Mouse (Mus musculus): ENCODE results near the gene Fgf10. TPM values are rescaled to one million over a fixed set of nuclear protein-coding genes. Genes with fewer than 3 reads are reported as not detected.
A peak's percentile ranks its signal among the peaks of the same experiment; 100 is the strongest.

The Fgf10 gene
- polyA plus RNA-seq, 1 experiment from 2014 or later: 1.3 TPM

DNA sequence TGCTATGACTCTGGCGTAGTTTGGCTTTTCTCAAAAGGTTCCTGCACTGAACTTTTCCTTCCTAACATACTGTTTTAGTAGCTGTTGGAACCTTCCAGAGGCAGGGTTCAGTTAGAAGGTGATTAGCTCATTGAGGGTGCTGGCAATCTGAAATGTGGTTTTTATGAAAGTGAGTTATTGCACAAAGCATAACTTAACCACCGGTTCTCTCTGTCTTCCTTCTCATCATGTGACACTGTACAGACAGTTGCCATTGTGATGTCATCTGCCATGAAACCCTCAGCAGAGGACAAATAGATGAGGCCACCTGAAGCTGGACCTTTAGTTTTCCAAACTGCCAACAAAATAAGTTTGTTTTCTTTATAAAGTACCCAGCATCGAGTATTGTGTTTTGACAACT lies 7.9 kb upstream of the Fgf10 start:
- 88% methylated on average over 3 of the region's 3 CpGs for WGBS

DNA sequence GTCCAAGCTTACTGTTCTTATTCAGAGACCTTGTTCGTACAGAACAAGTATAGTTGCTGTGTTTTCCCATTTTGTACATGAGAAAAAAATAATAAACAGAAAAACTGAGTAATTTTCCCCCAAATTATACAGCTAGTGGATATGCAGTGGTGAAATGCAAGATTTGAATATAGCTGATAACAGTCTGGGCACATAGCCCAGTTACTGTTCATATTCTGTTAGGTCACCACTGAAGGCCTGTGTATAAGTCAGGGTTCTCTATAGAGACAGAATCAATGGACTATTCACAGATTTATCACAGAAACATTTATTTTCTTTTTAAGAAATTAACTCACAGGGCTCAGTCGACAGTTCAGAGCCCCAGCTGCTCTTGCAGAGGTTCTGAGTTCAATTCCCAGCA lies 4.7 kb upstream of the Fgf10 start:
- Histone ChIP-seq H3K9me3 (replicated peaks; ENCODE audit: control insufficient read depth, low read length, poor library complexity, severe bottlenecking) (no peaks in the 10 kb centered on the region), H3K4me3 (ENCODE audit: low read depth, low read length) (no peak overlapping the region), H3K4me2 (ENCODE audit: low read length) (no peak overlapping the region), H3K9ac (ENCODE audit: low read depth, low read length) (no peak overlapping the region), H3K27me3 (ENCODE audit: control insufficient read depth, insufficient read depth, low read depth, low read length) (no peaks in the 10 kb centered on the region), H3K4me1 (ENCODE audit: control insufficient read depth, insufficient read depth, low read length) (no peaks in the 10 kb centered on the region), H3K36me3 (ENCODE audit: control insufficient read depth, insufficient read depth, low read length) (no peaks in the 10 kb centered on the region), H3K27ac (ENCODE audit: low read length) (no peak overlapping the region)
- no peak for ATAC-seq
- 94% methylated on average over 2 of the region's 2 CpGs for WGBS

More for the DNA sequence above, 7.9 kb upstream of the Fgf10 start:
- no peaks in the 10 kb centered on the region for H3K36me3 ChIP-seq (ENCODE audit: control insufficient read depth, insufficient read depth, low read length)
- no peak overlapping the region for H3K4me2 ChIP-seq (ENCODE audit: low read length)
- H3K9ac ChIP-seq (ENCODE audit: low read depth, low read length): no peak overlapping the region
- no peaks in the 10 kb centered on the region for H3K4me1 ChIP-seq (ENCODE audit: control insufficient read depth, insufficient read depth, low read length)
- no peaks in the 10 kb centered on the region for H3K9me3 ChIP-seq (replicated peaks; ENCODE audit: control insufficient read depth, low read length, poor library complexity, severe bottlenecking)
- no peak for ATAC-seq
- H3K27me3 ChIP-seq (ENCODE audit: control insufficient read depth, insufficient read depth, low read depth, low read length): no peaks in the 10 kb centered on the region
- no peak overlapping the region for H3K27ac ChIP-seq (ENCODE audit: low read length)
- no peak overlapping the region for H3K4me3 ChIP-seq (ENCODE audit: low read depth, low read length)

DNA sequence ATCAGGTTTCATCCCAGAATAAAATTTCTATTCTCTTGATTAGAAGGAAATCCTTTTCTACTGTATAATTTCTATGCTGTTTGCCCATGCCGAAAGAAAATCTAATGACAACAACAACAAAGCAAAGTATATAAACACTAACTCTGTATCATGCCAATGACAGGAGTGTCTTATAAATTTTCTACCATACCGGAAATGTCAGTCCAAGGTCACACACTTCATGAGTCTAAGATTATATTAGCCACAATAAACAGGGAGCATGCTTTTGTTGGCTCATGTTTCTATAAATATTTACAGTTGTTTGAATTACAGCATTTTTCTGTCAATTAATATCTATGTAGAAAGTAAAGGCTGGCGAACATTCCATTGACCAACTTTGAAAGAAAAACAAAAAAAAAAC lies 9.6 kb downstream of the Fgf10 start:
- ATAC-seq: no peak
- no peak overlapping the region for H3K4me2 ChIP-seq (ENCODE audit: low read length)
- H3K9me3 ChIP-seq (replicated peaks; ENCODE audit: control insufficient read depth, low read length, poor library complexity, severe bottlenecking): no peaks in the 10 kb centered on the region
- no peaks in the 10 kb centered on the region for H3K27me3 ChIP-seq (ENCODE audit: control insufficient read depth, insufficient read depth, low read depth, low read length)
- no peak overlapping the region for H3K9ac ChIP-seq (ENCODE audit: low read depth, low read length)
- H3K36me3 ChIP-seq (ENCODE audit: control insufficient read depth, insufficient read depth, low read length): no peaks in the 10 kb centered on the region
- H3K27ac ChIP-seq (ENCODE audit: low read length): no peak overlapping the region
- H3K4me3 ChIP-seq (ENCODE audit: low read depth, low read length): no peak overlapping the region
- H3K4me1 ChIP-seq (ENCODE audit: control insufficient read depth, insufficient read depth, low read length): no peaks in the 10 kb centered on the region
- 96% methylated on average over 3 of the region's 3 CpGs for WGBS

DNA sequence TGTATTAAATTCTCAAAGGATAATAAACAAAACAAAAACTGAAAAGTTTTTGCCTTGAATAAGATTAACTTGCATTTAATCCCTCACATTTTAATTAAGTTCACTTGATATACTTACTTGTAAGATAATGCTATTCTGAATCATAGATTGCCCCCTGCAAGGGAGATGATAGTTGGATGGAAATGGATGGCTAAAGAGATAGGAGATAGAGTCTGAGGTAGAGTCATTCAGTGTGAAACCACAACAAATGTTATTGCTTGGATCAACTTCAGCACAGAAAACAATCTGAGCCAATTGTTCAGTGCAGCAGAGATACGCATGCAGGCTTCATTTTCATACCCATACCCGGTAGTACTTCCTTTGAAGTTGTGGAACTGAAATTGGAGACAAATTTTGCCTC lies 23.5 kb downstream of the Fgf10 start:
- 85% methylated on average over 2 of the region's 2 CpGs for WGBS
- H3K9ac ChIP-seq (ENCODE audit: low read depth, low read length): no peak overlapping the region
- no peaks in the 10 kb centered on the region for H3K9me3 ChIP-seq (replicated peaks; ENCODE audit: control insufficient read depth, low read length, poor library complexity, severe bottlenecking)
- H3K4me3 ChIP-seq (ENCODE audit: low read depth, low read length): no peak overlapping the region
- no peaks in the 10 kb centered on the region for H3K36me3 ChIP-seq (ENCODE audit: control insufficient read depth, insufficient read depth, low read length)
- no peaks in the 10 kb centered on the region for H3K4me1 ChIP-seq (ENCODE audit: control insufficient read depth, insufficient read depth, low read length)
- no peak overlapping the region for H3K4me2 ChIP-seq (ENCODE audit: low read length)
- H3K27me3 ChIP-seq (ENCODE audit: control insufficient read depth, insufficient read depth, low read depth, low read length): no peaks in the 10 kb centered on the region
- H3K27ac ChIP-seq (ENCODE audit: low read length): no peak overlapping the region
- ATAC-seq: no peak

GRCm38 (mm10) chr13:118695103-118695502 lies 25.5 kb downstream of the Fgf10 start:
- no peak for ATAC-seq
- no peaks in the 10 kb centered on the region for H3K9me3 ChIP-seq (replicated peaks; ENCODE audit: control insufficient read depth, low read length, poor library complexity, severe bottlenecking)
- H3K9ac ChIP-seq (ENCODE audit: low read depth, low read length): no peak overlapping the region
- H3K27me3 ChIP-seq (ENCODE audit: control insufficient read depth, insufficient read depth, low read depth, low read length): no peaks in the 10 kb centered on the region
- H3K4me1 ChIP-seq (ENCODE audit: control insufficient read depth, insufficient read depth, low read length): no peaks in the 10 kb centered on the region
- no peak overlapping the region for H3K27ac ChIP-seq (ENCODE audit: low read length)
- no peak overlapping the region for H3K4me2 ChIP-seq (ENCODE audit: low read length)
- 17% methylated on average over 4 of the region's 4 CpGs for WGBS
- H3K4me3 ChIP-seq (ENCODE audit: low read depth, low read length): no peak overlapping the region
- H3K36me3 ChIP-seq (ENCODE audit: control insufficient read depth, insufficient read depth, low read length): no peaks in the 10 kb centered on the region

DNA sequence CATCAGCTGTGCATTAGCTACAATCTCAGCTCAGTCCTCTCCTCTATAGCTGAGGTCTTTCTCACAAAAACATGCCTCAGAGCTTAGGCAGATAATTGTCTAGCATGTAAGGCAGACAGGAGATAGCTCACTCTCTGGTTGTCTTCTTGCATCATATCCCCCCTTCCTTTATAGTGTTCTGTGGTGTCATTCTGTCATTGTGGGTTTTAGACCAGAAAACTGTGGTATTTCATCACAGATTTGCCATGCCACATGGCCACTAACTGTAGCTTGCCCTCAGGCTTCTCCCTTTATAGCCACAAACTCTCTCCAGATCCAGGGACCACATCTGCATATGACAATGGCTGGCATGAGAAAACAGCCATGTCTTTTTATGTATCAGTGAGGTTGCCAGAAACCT lies 34.1 kb downstream of the Fgf10 start:
- ATAC-seq: no peak
- Histone ChIP-seq H3K4me1 (ENCODE audit: control insufficient read depth, insufficient read depth, low read length) (no peaks in the 10 kb centered on the region), H3K4me2 (ENCODE audit: low read length) (no peak overlapping the region), H3K27ac (ENCODE audit: low read length) (no peak overlapping the region), H3K27me3 (ENCODE audit: control insufficient read depth, insufficient read depth, low read depth, low read length) (no peaks in the 10 kb centered on the region), H3K36me3 (ENCODE audit: control insufficient read depth, insufficient read depth, low read length) (no peaks in the 10 kb centered on the region), H3K4me3 (ENCODE audit: low read depth, low read length) (no peak overlapping the region), H3K9ac (ENCODE audit: low read depth, low read length) (no peak overlapping the region), H3K9me3 (replicated peaks; ENCODE audit: control insufficient read depth, low read length, poor library complexity, severe bottlenecking) (no peaks in the 10 kb centered on the region)

GRCm38 (mm10) chr13:118705716-118706115 lies 36.1 kb downstream of the Fgf10 start:
- Histone ChIP-seq H3K4me1 (ENCODE audit: control insufficient read depth, insufficient read depth, low read length) (no peaks in the 10 kb centered on the region), H3K4me2 (ENCODE audit: low read length) (no peak overlapping the region), H3K9me3 (replicated peaks; ENCODE audit: control insufficient read depth, low read length, poor library complexity, severe bottlenecking) (no peaks in the 10 kb centered on the region), H3K27me3 (ENCODE audit: control insufficient read depth, insufficient read depth, low read depth, low read length) (no peaks in the 10 kb centered on the region), H3K27ac (ENCODE audit: low read length) (no peak overlapping the region), H3K9ac (ENCODE audit: low read depth, low read length) (no peak overlapping the region), H3K36me3 (ENCODE audit: control insufficient read depth, insufficient read depth, low read length) (no peaks in the 10 kb centered on the region), H3K4me3 (ENCODE audit: low read depth, low read length) (no peak overlapping the region)
- no peak for ATAC-seq
- WGBS: 83% methylated on average over 3 of the region's 3 CpGs

DNA sequence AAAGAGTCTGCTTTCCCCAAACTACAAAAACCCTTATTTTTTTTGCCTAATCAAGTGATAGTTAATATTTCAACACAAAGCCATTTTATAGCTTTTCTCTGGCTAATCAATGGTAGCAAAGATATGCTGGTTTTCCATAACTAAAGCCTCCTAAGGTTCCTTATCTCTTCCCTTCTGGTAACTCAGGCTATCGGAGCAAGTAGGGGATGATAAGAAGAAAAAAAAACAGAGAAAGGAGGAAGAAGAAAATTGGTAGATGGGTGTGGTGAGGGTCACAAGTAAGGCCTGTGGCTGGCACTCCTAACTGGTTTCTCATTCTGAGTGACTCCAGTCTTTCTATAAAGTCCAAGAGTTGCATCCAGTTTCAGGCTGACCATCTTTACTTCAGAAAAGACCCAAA lies 40.3 kb downstream of the Fgf10 start:
- Histone ChIP-seq H3K4me1 (ENCODE audit: control insufficient read depth, insufficient read depth, low read length) (peaks cover 7% of the 10 kb centered on the region; the same call in 1 of the 2 replicates), H3K9me3 (replicated peaks; ENCODE audit: control insufficient read depth, low read length, poor library complexity, severe bottlenecking) (no peaks in the 10 kb centered on the region), H3K27me3 (ENCODE audit: control insufficient read depth, insufficient read depth, low read depth, low read length) (peaks cover 6% of the 10 kb centered on the region), H3K36me3 (ENCODE audit: control insufficient read depth, insufficient read depth, low read length) (no peaks in the 10 kb centered on the region), H3K4me3 (ENCODE audit: low read depth, low read length) (no peak overlapping the region), H3K9ac (ENCODE audit: low read depth, low read length) (no peak overlapping the region), H3K27ac (ENCODE audit: low read length) (no peak overlapping the region), H3K4me2 (ENCODE audit: low read length) (no peak overlapping the region)
- no peak for ATAC-seq
- 100% methylated on average over 1 of the region's 1 CpGs for WGBS

- ATAC-seq: no peak
- H3K4me1 ChIP-seq (ENCODE audit: control insufficient read depth, insufficient read depth, low read length): peaks cover 17% of the 10 kb centered on the region; the same call in 1 of the 2 replicates
- H3K27me3 ChIP-seq (ENCODE audit: control insufficient read depth, insufficient read depth, low read depth, low read length): peaks cover 13% of the 10 kb centered on the region
- H3K9ac ChIP-seq (ENCODE audit: low read depth, low read length): no peak overlapping the region
- no peak overlapping the region for H3K27ac ChIP-seq (ENCODE audit: low read length)
- under 1% methylated on average over 14 of the region's 14 CpGs for WGBS
- no peaks in the 10 kb centered on the region for H3K36me3 ChIP-seq (ENCODE audit: control insufficient read depth, insufficient read depth, low read length)
- peak overlapping the region; percentile 45 for H3K4me3 ChIP-seq (ENCODE audit: low read depth, low read length)
- no peaks in the 10 kb centered on the region for H3K9me3 ChIP-seq (replicated peaks; ENCODE audit: control insufficient read depth, low read length, poor library complexity, severe bottlenecking)
- H3K4me2 ChIP-seq (ENCODE audit: low read length): peak overlapping the region; percentile 70
Measured at GRCm38 (mm10) chr13:118713626-118714150, 44.1 kb downstream of the Fgf10 start.
